Mouse (Mus musculus): ENCODE results near the gene Ddah1. TPM values are rescaled to one million over a fixed set of nuclear protein-coding genes. Genes with fewer than 3 reads are reported as not detected.

The Ddah1 gene
- 10 to 100 TPM; 55.4 to 64.4 (median 60.5) TPM for total RNA-seq (2022)

GRCm38 (mm10) chr3:145758561-145759378, at the start of gene Ddah1:
Gene Ddah1, plus strand, starts transcription at chr3:145758675.
- DNase-seq (ENCODE audit: low spot score in 2 of 2) = peak; percentile 17 to 62

- DNase-seq (ENCODE audit: low spot score in 2 of 2) = no peak
Measured at GRCm38 (mm10) chr3:145715923-145716322, 42.6 kb upstream of the Ddah1 start.

- DNase-seq (ENCODE audit: low spot score in 2 of 2) = no peak
Measured at GRCm38 (mm10) chr3:145719660-145720059, 38.8 kb upstream of the Ddah1 start.

GRCm38 (mm10) chr3:145725078-145725477, 33.4 kb upstream of the Ddah1 start:
- no peak for DNase-seq (ENCODE audit: low spot score in 2 of 2)

- no peak for DNase-seq (ENCODE audit: low spot score in 2 of 2)
Measured at GRCm38 (mm10) chr3:145728336-145728735, 30.1 kb upstream of the Ddah1 start.

- no peak for DNase-seq (ENCODE audit: low spot score in 2 of 2)
Measured at GRCm38 (mm10) chr3:145729531-145729930, 28.9 kb upstream of the Ddah1 start.

GRCm38 (mm10) chr3:145730092-145730491, 28.4 kb upstream of the Ddah1 start:
- DNase-seq (ENCODE audit: low spot score in 2 of 2) = no peak

- DNase-seq (ENCODE audit: low spot score in 2 of 2) = no peak
Measured at GRCm38 (mm10) chr3:145734857-145735256, 23.6 kb upstream of the Ddah1 start.

- no peak for DNase-seq (ENCODE audit: low spot score in 2 of 2)
Measured at GRCm38 (mm10) chr3:145736562-145736961, 21.9 kb upstream of the Ddah1 start.

GRCm38 (mm10) chr3:145738662-145739061, 19.8 kb upstream of the Ddah1 start:
- DNase-seq (ENCODE audit: low spot score in 2 of 2) = no peak

GRCm38 (mm10) chr3:145739904-145740303, 18.6 kb upstream of the Ddah1 start:
- no peak for DNase-seq (ENCODE audit: low spot score in 2 of 2)

GRCm38 (mm10) chr3:145743050-145743449, 15.4 kb upstream of the Ddah1 start:
- peak; percentile 11 to 18 for DNase-seq (ENCODE audit: low spot score in 2 of 2)

GRCm38 (mm10) chr3:145743476-145744027, 14.9 kb upstream of the Ddah1 start:
- DNase-seq (ENCODE audit: low spot score in 2 of 2) = no peak

- DNase-seq (ENCODE audit: low spot score in 2 of 2) = no peak
Measured at GRCm38 (mm10) chr3:145748626-145749025, 9.8 kb upstream of the Ddah1 start.

GRCm38 (mm10) chr3:145756457-145756856, 2.0 kb upstream of the Ddah1 start:
- DNase-seq (ENCODE audit: low spot score in 2 of 2) = no peak

GRCm38 (mm10) chr3:145757177-145757576, 1.3 kb upstream of the Ddah1 start:
- no peak for DNase-seq (ENCODE audit: low spot score in 2 of 2)

GRCm38 (mm10) chr3:145757844-145758243, 631 bp upstream of the Ddah1 start:
- no peak for DNase-seq (ENCODE audit: low spot score in 2 of 2)

- DNase-seq (ENCODE audit: low spot score in 2 of 2) = no peak
Measured at GRCm38 (mm10) chr3:145759379-145760209, 1.1 kb downstream of the Ddah1 start.

GRCm38 (mm10) chr3:145760547-145760946, 2.1 kb downstream of the Ddah1 start:
- DNase-seq (ENCODE audit: low spot score in 2 of 2) = no peak

GRCm38 (mm10) chr3:145761501-145762170, 3.2 kb downstream of the Ddah1 start:
- no peak for DNase-seq (ENCODE audit: low spot score in 2 of 2)

GRCm38 (mm10) chr3:145762957-145763641, 4.6 kb downstream of the Ddah1 start:
- DNase-seq (ENCODE audit: low spot score in 2 of 2) = no peak

All from layer of hippocampus, adult 8-10 months (tissue).